Mouse (Mus musculus) adrenal gland, postnatal 14 days (tissue): ENCODE data around the gene Dvl2. TPM values are rescaled to one million over a fixed set of nuclear protein-coding genes. Genes with fewer than 3 reads are reported as not detected.

Experiments
- microRNA-seq, 2 experiments: library from miRNA; unstranded; fragments of <30 nt; microRNA quantifications; one replicate each; pipeline ENCODE4 v1.2.0; 2021
- total RNA-seq: library from RNA; stranded (reverse); gene quantifications from 2 replicates; pipeline ENCODE4 v1.2.3, GENCODE M21; 2021

Dvl2 gene
- total RNA-seq, 1 experiment from 2014 or later: 16.0 TPM

Small RNAs within 50 kb of the gene (microRNA-seq; reads per million reads assigned to microRNA genes)
- gene Gm44349 (0.38 to 0.85 reads per million in 2 experiments), gene Mir324 (2,375 to 3,180 reads per million in 2 experiments)

Other genes starting within 250 kb of the Dvl2 start
- gene Polr2a, start 242.0 kb upstream of the Dvl2 start, total RNA-seq: 78.0 and 84.0 TPM in 2 replicates
- not detected in 2 replicates for gene Slc35g3, start 238.6 kb upstream of the Dvl2 start, total RNA-seq
- 39.9 and 42.4 TPM in 2 replicates for gene Zbtb4, start 234.7 kb upstream of the Dvl2 start, total RNA-seq
- gene Chrnb1, start 204.7 kb upstream of the Dvl2 start, total RNA-seq: 2.4 and 3.2 TPM in 2 replicates
- 3.5 and 3.8 TPM in 2 replicates for gene Fgf11, start 198.7 kb upstream of the Dvl2 start, total RNA-seq
- gene Tmem102, start 195.0 kb upstream of the Dvl2 start, total RNA-seq: 0.74 and 1.1 TPM in 2 replicates
- gene Gm39566, start 185.3 kb upstream of the Dvl2 start, total RNA-seq: not detected in 2 replicates
- gene Spem2, start 182.1 kb upstream of the Dvl2 start, total RNA-seq: not detected in 2 replicates
- 0.38 TPM in 1 of 2 replicates, not detected in the other for gene Spem1, start 178.4 kb upstream of the Dvl2 start, total RNA-seq
- gene Nlgn2, start 162.8 kb upstream of the Dvl2 start, total RNA-seq: 17.6 and 20.6 TPM in 2 replicates
- gene Tmem256, start 162.1 kb upstream of the Dvl2 start, total RNA-seq: 114 and 128 TPM in 2 replicates
- gene Plscr3, start 154.2 kb upstream of the Dvl2 start, total RNA-seq: 50.5 and 51.3 TPM in 2 replicates
- gene Tnk1, start 141.9 kb upstream of the Dvl2 start, total RNA-seq: 0.30 TPM in 1 of 2 replicates, not detected in the other
- gene Tmem95, start 122.6 kb upstream of the Dvl2 start, total RNA-seq: not detected in 2 replicates
- 4.1 and 4.4 TPM in 2 replicates for gene Kctd11, start 119.2 kb upstream of the Dvl2 start, total RNA-seq
- gene Acap1, start 105.1 kb upstream of the Dvl2 start, total RNA-seq: 2.1 and 14.4 TPM in 2 replicates
- gene 2810408A11Rik, start 99.6 kb upstream of the Dvl2 start, total RNA-seq: 1.8 and 2.1 TPM in 2 replicates
- gene Neurl4, start 99.5 kb upstream of the Dvl2 start, total RNA-seq: 45.9 and 48.8 TPM in 2 replicates
- gene Gps2, start 86.7 kb upstream of the Dvl2 start, total RNA-seq: 52.3 and 57.3 TPM in 2 replicates
- gene Eif5a, start 78.6 kb upstream of the Dvl2 start, total RNA-seq: 616 and 636 TPM in 2 replicates
- gene Ybx2, start 64.8 kb upstream of the Dvl2 start, total RNA-seq: 27.3 and 39.6 TPM in 2 replicates
- gene Slc2a4, start 52.4 kb upstream of the Dvl2 start, total RNA-seq: 65.2 and 78.7 TPM in 2 replicates
- 1.1 TPM in 1 of 2 replicates, not detected in the other for gene Cldn7, start 35.8 kb upstream of the Dvl2 start, total RNA-seq
- 128 and 129 TPM in 2 replicates for gene Ctdnep1, start 19.4 kb upstream of the Dvl2 start, total RNA-seq
- gene Elp5, start 18.1 kb upstream of the Dvl2 start, total RNA-seq: 65.2 and 73.2 TPM in 2 replicates
- 344 and 351 TPM in 2 replicates for gene Gabarap, start 9.5 kb upstream of the Dvl2 start, total RNA-seq
- gene Phf23, start 4.8 kb upstream of the Dvl2 start, total RNA-seq: 47.3 and 53.2 TPM in 2 replicates
- 1,177 and 1,207 TPM in 2 replicates for gene Acadvl, start 14.8 kb downstream of the Dvl2 start, total RNA-seq
- gene Dlg4, start 16.3 kb downstream of the Dvl2 start, total RNA-seq: 31.9 and 37.0 TPM in 2 replicates
- gene Asgr1, start 53.5 kb downstream of the Dvl2 start, total RNA-seq: 2.2 and 47.3 TPM in 2 replicates
- gene Asgr2, start 92.0 kb downstream of the Dvl2 start, total RNA-seq: 1.9 and 30.0 TPM in 2 replicates
- 1.8 and 3.3 TPM in 2 replicates for gene Mgl2, start 129.7 kb downstream of the Dvl2 start, total RNA-seq
- 4.2 and 8.2 TPM in 2 replicates for gene Clec10a, start 155.6 kb downstream of the Dvl2 start, total RNA-seq
- 0.53 and 0.96 TPM in 2 replicates for gene Slc16a11, start 212.2 kb downstream of the Dvl2 start, total RNA-seq
- gene Slc16a13, start 220.5 kb downstream of the Dvl2 start, total RNA-seq: 5.3 and 5.6 TPM in 2 replicates
- 27.0 and 28.1 TPM in 2 replicates for gene Bcl6b, start 229.2 kb downstream of the Dvl2 start, total RNA-seq
- 55.7 and 62.4 TPM in 2 replicates for gene 0610010K14Rik, start 237.3 kb downstream of the Dvl2 start, total RNA-seq
- gene Gm21988, start 239.2 kb downstream of the Dvl2 start, total RNA-seq: 3.6 and 5.4 TPM in 2 replicates
- gene Rnasek, start 239.2 kb downstream of the Dvl2 start, total RNA-seq: 215 and 239 TPM in 2 replicates